Mouse (Mus musculus) bone marrow macrophage, adult 2 months (primary cell): ENCODE data around the gene Dok7.

ENCODE experiments used
- CTCF ChIP-seq: IDR thresholded peaks from 2 replicates; pipeline ENCODE4 v1.5.1; 2012; ENCODE audit warnings: low read depth, mild to moderate bottlenecking, low read length, moderate library complexity
- POLR2A ChIP-seq: IDR thresholded peaks from 2 replicates; pipeline ENCODE4 v1.6.1; 2012; ENCODE audit warnings: mild to moderate bottlenecking, low read depth, low read length, borderline replicate concordance

- TF ChIP-seq POLR2A (no peak), CTCF (no peak)
These were observed 45.2 kb upstream of the Dok7 start for GRCm38 (mm10) chr5:35011156-35011923.
